Mouse (Mus musculus): ENCODE data around the gene Spint2.
"Not testable (repeated sequence)": the region's sequence is repeated elsewhere in the genome, so short reads cannot be mapped to it uniquely, and the experiment has no call there.

The Spint2 gene

GRCm38 (mm10) chr7:29238019-29238967 lies 43.4 kb downstream of the Spint2 start, which contains the start of gene Yif1b:
Yif1b (plus strand) TSS chr7:29238329.
- DNase-seq (ENCODE audit: low spot score) = peak; percentile 98

GRCm38 (mm10) chr7:29237596-29237995 lies 44.1 kb downstream of the Spint2 start:
- DNase-seq (ENCODE audit: low spot score) = not testable (repeated sequence)

- DNase-seq (ENCODE audit: low spot score) = no peak
These were observed 45.1 kb downstream of the Spint2 start for GRCm38 (mm10) chr7:29236593-29236992.

GRCm38 (mm10) chr7:29234661-29235060 lies 47.1 kb downstream of the Spint2 start:
- DNase-seq (ENCODE audit: low spot score) = no peak

GRCm38 (mm10) chr7:29233745-29234144 lies 48.0 kb downstream of the Spint2 start:
- DNase-seq (ENCODE audit: low spot score) = peak; percentile 70

GRCm38 (mm10) chr7:29232247-29233013 lies 49.3 kb downstream of the Spint2 start, which contains the start of gene Kcnk6:
Kcnk6 (minus strand) TSS chr7:29232515.
- DNase-seq (ENCODE audit: low spot score) = no peak

GRCm38 (mm10) chr7:29231517-29231916 lies 50.2 kb downstream of the Spint2 start:
- DNase-seq (ENCODE audit: low spot score) = no peak

- no peak for DNase-seq (ENCODE audit: low spot score)
These were observed 51.2 kb downstream of the Spint2 start for GRCm38 (mm10) chr7:29230560-29230959.

GRCm38 (mm10) chr7:29228202-29228601 lies 53.5 kb downstream of the Spint2 start:
- peak; percentile 2 for DNase-seq (ENCODE audit: low spot score)

GRCm38 (mm10) chr7:29225520-29225919 lies 56.2 kb downstream of the Spint2 start:
- DNase-seq (ENCODE audit: low spot score) = no peak

- DNase-seq (ENCODE audit: low spot score) = no peak
These were observed 56.8 kb downstream of the Spint2 start for GRCm38 (mm10) chr7:29224756-29225394.

GRCm38 (mm10) chr7:29214846-29215245 lies 66.9 kb downstream of the Spint2 start:
- peak; percentile 84 for DNase-seq (ENCODE audit: low spot score)

- no peak for DNase-seq (ENCODE audit: low spot score)
These were observed 67.5 kb downstream of the Spint2 start for GRCm38 (mm10) chr7:29214236-29214635.

- DNase-seq (ENCODE audit: low spot score) = peak; percentile 89
These were observed 68.0 kb downstream of the Spint2 start, which contains the start of gene Catsperg1 for GRCm38 (mm10) chr7:29213675-29214082. Catsperg1 (minus strand) TSS chr7:29214035.

- not testable (repeated sequence) for DNase-seq (ENCODE audit: low spot score)
These were observed 68.7 kb downstream of the Spint2 start for GRCm38 (mm10) chr7:29212775-29213560.

- DNase-seq (ENCODE audit: low spot score) = peak; percentile 88
These were observed 69.4 kb downstream of the Spint2 start for GRCm38 (mm10) chr7:29212199-29212765.

- DNase-seq (ENCODE audit: low spot score) = peak; percentile 91
These were observed 70.1 kb downstream of the Spint2 start for GRCm38 (mm10) chr7:29211415-29212198.

- DNase-seq (ENCODE audit: low spot score) = peak; percentile 79
These were observed 70.7 kb downstream of the Spint2 start for GRCm38 (mm10) chr7:29211013-29211412.

All from testis, postnatal 14 days (tissue).